Mouse (Mus musculus): ENCODE data around the gene Acox2.

Gene Acox2

DNA sequence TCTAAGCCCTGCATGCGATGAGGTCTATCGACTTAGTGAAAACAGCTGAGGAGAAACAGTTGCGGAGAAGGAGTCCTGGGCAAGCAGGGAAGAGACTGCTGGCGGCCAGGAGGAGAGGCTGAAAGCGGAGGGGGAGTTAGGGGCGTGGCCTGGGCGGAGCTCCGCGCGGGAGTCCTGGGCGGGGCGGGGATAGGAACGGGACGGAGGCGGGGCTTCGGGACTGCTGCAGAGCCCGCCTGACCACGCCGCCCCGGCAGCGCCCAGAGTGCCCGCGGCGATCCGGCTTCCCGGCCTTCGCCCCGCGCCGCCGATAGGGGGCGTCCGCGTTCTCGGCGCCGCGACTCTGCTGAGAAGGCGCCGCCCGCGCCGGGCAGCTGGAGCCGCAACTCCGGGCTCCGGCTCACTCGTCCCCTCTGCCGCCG is 45.3 kb downstream of the Acox2 start, which contains the start of gene Kctd6:
TSS of gene Kctd6 (plus strand) at position 338 of the 422 bp plus-strand sequence.
- peak; percentile 96 to 97 for DNase-seq (ENCODE audit: low spot score in 2 of 2)

DNA sequence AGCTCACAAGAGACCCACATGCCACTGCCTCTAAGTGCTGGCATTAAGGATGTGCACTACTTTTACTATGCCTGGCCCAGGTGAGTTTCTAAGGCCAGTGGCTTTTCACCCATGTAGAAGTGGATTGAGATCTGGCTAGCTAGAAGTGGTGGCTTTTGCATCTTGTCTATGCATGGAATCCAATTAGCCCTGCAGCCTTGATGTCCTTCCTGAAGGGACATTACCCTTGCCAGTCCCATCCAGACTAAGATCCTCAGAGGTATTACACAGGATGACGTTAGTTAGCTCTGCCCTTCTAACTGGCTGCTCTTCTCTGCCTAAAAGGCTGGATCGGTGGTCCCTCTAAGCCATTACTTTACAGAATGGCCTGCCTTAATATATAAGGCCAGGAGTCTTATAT is 46.2 kb downstream of the Acox2 start:
- no peak for DNase-seq (ENCODE audit: low spot score in 2 of 2)

DNA sequence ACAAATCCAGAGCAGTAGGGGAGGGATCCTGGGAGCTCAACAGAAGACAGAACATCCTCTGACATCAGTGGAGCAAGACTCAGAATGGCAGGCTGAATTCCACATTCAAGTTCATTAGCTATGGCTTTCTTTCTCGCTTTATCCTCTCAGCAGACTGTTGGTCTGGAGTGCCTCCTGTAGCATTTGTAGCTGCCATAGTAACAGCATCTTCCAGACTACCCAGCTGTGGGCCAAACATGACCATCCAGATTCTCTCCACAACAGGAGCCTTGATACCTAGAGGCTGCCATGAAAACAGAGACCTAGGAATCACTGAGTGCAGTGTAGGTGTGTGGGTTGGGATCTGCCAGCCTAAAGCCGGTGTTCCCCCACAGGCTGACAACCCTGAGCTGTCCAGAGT is 49.3 kb downstream of the Acox2 start:
- no peak for DNase-seq (ENCODE audit: low spot score in 2 of 2)

DNA sequence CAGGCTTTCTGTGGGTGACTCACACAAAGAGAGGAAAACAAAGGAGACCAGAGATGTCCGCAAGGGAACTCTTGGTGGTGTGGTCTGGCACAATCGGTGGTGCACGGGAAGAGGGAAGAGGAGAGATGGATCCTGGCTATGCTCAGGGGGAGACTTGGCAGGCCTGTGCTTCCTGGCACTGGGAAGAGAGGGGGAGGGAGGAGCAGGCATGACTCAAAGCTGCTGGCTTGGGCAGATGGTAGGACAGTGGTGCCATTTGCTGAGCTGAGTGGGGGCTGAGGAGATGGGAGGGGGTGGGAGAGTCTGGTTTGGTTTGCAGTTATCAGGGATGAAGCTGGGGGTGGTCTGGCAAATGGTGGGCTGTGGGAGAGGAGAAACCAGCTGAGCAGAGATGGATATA is 50.3 kb downstream of the Acox2 start:
- DNase-seq (ENCODE audit: low spot score in 2 of 2) = no peak

DNA sequence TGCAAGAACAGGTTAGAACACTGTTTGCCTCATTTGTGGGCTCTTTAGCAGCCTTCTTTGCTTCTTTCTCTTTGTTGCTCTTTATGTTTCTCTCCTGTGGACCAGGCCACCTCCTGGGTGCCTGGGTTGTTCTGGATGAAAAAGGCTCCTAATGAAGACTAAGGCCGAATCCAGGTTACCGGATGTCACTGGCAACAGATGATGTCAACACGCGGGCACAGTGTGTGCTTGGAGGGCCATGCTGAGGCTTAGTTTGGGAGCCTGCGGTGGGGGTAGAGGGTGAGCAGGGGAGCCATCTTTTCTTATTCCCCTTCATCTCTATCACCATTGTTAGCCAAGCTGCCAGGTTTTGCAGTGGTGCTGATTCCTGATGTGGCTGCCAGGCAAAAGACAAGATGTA is 51.6 kb downstream of the Acox2 start:
- no peak for DNase-seq (ENCODE audit: low spot score in 2 of 2)

DNA sequence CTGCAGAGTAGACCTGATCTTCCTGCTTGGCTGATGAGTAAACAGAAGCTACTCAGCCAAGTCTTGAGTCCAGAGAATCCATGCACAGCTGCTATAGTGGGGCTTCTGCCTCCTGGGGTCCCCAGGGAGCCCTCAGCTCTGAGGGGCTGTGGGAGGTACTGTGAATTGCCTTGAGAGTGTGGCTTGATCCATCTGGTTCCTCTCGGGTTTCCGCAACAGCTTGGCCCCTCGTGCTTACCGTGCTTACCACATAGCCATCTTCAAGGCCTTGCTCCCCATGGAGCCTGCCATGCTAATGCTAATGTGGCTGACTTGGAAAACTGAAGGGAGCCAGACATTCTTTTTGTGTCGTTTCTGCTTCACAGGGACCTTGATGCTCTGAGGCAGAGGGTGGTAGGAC is 52.0 kb downstream of the Acox2 start:
- no peak for DNase-seq (ENCODE audit: low spot score in 2 of 2)

DNA sequence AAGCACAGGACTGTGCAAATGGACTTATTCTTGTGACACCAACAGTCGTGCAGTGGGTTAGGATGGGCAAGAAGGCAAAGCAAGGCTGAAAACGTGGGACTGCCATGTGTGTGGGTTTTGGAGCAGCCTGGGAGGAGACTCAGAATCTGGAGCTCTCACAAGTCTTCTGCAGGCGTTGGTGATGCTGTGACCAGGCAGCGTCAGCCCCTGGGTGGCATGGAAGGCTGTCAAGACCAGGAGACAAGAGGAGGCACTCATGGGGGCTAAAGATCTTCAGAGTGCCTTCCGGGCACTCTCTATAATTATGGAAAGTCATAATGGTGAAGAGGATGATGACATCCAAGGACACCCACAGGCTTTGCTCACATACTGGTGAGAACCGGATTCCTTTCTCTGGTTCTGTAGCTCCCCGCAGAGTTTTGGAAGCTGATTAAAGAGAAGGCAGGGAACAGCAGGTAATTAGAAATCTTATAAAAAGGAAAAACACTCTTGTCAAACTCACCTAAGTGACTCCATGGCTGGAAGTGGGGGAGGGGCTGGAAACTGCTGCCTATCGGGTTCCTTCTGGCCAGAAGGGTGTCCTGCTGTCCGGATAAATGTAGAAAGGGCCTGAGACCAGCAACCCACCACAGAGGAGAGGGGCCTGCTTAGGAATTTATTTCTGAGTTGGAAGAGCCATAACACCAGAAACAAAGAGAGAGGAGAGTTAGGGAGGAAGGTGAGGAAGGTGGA is 52.8 kb downstream of the Acox2 start:
- no peak for DNase-seq (ENCODE audit: low spot score in 2 of 2)

DNA sequence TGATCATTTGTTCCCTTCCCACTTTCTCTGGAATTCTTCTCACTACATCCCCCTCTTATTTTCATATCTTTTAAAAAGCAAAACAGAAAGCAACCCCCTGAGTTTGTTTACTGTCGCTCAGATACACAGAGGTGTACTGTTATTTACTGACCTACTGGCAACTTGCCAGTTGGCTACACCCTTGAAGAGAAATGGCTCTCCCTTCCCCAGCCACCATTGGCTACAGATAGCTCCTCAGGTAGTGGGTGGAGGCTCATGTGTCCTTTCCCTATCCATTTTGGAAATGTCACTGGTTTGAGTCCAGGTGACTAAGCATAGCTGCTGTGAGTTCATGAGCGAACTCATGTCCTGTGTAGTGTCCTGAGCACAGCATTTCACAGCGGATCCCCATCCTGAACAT is 57.4 kb downstream of the Acox2 start:
- DNase-seq (ENCODE audit: low spot score in 2 of 2) = no peak

DNA sequence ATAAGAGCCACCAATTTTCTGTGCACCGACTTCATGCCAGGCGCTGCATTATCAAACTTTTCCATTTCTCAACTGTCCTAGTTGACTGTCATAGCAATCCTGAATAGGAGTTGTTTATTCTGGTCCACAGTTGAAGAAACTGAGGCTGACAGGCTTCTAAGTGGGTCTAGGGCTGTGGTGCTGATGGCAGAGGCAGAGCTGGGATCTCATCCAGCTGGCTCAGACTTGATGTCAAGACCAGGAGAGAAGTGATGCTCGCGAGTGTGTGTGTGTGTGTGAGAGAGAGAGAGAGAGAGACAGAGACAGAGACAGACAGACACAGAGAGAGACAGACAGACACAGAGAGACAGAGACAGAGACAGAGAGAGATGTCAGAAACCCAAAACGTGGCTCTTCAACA is 58.4 kb downstream of the Acox2 start:
- no peak for DNase-seq (ENCODE audit: low spot score in 2 of 2)

DNA sequence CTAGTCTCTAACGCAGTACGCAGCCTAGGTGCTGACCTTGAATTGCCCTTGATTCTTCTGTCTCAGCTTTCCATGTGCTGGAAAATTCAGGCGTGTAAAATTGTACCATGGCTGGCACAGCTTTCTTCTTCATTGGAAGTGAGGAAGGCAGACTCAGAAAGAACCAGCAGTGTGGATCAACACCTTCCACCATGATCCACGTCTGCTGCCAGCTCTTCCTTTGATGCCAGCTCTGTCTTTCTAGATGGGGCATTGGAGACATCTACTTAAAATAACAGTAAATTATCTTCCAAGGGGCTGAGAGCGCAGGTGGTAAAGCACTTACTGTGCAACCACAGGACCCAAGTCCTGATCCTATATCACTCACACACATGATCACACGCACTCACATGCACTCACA is 66.4 kb downstream of the Acox2 start:
- no peak for DNase-seq (ENCODE audit: low spot score in 2 of 2)

DNA sequence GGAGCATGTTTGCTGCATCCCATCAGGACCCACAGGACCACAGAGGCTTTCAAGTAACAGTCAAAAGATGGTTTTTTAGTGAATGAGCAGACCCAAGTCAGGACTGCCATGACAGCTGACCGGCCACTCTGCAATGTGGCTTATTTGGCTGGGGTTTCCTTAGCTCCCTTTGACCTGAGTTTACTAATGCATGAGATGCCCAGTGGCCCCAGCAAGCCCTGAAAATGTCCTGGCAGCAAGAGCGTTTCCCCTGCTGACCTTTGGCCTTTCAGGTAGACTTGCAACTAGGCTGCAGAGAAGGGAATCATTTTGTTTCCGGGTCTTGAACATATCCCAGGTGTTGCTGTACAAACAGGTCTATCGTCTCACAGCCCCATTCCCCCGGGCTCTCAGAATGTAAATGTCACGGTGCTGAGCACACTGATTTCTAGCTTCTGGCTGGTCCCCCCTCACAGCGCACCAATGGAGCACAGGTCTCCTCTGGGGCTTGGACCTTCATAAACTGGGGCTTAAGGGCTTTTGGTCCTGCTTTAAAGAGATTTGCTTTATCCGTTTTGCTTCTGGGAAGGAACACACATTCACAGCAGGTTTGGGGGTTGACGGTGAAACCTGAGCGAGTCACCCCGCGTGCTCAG is 67.7 kb downstream of the Acox2 start:
- no peak for DNase-seq (ENCODE audit: low spot score in 2 of 2)

DNA sequence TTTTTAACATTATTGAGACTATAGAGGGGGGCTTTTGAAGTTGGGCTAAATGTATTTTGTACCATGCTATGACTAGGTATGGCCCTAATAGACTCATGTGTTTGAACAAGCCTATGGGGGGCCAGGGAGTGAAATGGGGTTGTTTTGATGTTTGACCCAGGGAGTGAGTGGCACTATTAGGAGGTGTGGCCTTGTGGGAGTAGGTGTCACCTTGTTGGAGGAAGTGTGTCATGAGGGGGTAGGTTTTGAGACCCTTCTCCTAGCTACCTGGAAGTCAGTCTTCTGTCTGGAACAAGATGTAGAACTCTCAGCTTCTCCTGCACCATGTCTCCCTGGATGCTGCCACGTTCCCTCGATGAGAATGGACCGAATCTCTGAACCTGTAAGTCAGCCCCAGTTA is 68.6 kb downstream of the Acox2 start:
- DNase-seq (ENCODE audit: low spot score in 2 of 2) = no peak

DNA sequence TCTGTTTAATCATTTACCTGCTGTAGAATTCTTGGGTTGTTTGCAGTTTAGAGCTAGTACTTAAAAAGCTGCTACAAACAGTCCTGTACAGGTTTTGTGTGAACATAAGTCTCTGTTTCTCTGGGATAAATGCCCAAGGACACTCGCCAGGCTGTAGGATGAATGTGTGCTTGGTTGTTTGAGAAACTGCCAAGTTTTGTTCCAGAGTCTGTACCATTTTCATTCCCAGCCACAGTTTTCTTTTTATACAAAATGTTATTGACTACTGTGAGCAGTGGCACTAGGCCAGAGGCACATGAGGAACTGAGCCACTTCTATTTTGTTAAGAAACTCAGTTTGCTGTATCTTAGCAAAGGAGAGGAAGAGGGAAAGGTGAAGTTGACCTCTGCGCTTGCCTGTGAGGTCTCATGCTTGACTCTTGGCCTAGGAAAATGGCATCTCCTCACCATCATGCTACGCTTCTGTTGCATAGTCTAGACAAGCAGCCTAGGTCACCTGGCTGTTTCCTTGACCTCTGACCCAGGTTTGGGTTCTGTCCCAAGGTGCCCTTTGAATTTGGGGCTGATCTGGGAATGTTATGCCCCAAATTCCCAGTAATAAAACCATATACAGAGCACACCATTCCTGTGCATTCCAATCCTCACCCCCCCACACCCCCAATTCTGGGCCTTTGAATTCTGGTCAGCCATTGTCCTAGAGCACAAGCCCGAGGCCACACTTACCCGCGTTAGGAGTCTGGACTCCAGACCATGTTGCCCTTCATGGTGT is 72.7 kb downstream of the Acox2 start:
- no peak for DNase-seq (ENCODE audit: low spot score in 2 of 2)

DNA sequence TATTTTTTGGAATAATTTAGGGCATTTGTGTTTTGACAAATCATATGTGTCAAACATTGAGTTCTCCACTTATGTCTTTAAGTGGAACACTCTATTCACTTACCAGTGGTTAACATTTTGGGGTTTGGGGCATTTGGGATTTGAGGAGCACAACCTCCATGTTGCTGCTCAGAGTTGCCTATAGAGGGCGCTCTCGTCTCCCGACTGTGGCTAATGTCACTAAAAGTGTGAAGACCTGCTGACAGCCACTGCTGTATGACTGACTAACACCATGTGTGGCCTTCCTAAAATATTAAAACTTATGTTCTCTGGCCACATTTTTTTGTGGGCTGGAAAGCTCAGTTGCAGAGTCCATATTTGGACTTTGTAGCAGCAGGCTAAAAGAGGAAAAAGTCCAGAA is 75.8 kb downstream of the Acox2 start:
- DNase-seq (ENCODE audit: low spot score in 2 of 2) = no peak

DNA sequence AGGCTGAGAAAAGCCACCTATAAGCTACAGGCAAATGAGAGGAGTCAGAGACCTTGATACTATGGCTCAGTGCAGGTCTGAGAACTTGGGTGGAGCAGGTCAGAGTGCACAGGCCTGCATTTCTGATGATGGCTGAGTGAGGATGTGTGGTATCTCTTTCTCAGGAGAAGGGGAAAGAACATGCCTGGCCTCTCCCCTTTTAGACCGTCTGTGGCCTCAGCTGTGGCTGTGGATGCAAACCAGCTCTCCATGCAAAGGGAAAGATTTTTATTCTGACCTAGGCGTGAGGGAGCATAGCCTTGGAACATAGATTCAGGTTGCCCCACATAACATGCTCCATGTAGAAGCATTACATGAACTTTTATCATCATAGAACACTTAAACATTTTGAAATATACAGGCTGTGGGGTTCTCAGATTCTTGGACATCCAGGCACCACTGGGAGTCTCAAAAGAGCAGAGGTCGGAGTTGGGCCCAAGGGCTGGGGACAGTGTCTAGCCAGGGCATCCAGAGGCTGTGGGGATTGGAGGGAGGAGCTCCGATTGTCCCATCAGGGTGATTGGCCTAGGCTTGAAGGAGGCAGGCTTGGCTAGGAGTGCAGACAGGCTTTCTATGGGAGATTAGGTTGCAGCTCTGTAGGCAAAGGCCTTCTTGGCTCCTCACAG is 78.7 kb downstream of the Acox2 start:
- no peak for DNase-seq (ENCODE audit: low spot score in 2 of 2)

DNA sequence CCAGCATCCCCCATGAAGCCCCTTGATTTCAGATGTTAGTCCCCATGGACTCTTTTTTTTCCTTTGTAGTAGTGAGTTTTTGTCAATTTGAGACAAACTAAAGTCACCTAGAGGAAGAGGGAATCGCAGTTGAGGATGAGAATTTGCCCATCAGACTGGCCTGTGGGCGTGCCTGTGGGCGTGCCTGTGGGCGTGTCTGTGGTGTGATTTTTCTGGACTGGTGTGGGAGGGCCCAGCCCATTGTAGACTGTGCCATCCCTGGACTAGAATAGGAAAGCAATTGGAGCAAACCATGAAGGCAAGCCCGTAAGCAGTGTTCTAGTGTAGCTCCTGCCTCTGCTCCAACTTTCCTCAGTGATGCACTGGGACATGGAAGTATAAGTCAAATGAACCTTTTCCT is 82.9 kb downstream of the Acox2 start:
- no peak for DNase-seq (ENCODE audit: low spot score in 2 of 2)
